Mouse (Mus musculus) spleen, adult 2 months (tissue): ENCODE data around the gene Hyls1. TPM values are rescaled to one million over a fixed set of nuclear protein-coding genes. Genes with fewer than 3 reads are reported as not detected.

ENCODE experiments used
- DNase-seq, 2 experiments: peaks; one replicate each; pipeline versions ENCODE4 v3.0.0 to v3.0.0-alpha.2; 2012 to 2021; ENCODE audit warnings: low spot score in 2 of 2, low read depth in 1 of 2
- H3K27ac ChIP-seq: fragments of 200-500 bp; 2 replicates; pipeline ENCODE4 v1.5.1; 2012; ENCODE audit warnings: low read length, inconsistent platforms; ENCODE audit not compliant: insufficient read depth
- H3K27me3 ChIP-seq: fragments of 200-500 bp; 2 replicates; pipeline ENCODE4 v1.6.1; 2012; ENCODE audit warnings: mild to moderate bottlenecking, moderate library complexity, low read length, inconsistent platforms; ENCODE audit not compliant: control insufficient read depth, insufficient read depth
- H3K36me3 ChIP-seq: fragments of 200-500 bp; 2 replicates; pipeline ENCODE4 v1.6.1; 2012; ENCODE audit warnings: mild to moderate bottlenecking, low read length, inconsistent platforms; ENCODE audit not compliant: control insufficient read depth, insufficient read depth
- H3K4me1 ChIP-seq: fragments of 200-500 bp; 2 replicates; pipeline ENCODE4 v1.6.1; 2011; ENCODE audit warnings: inconsistent platforms; ENCODE audit not compliant: control insufficient read depth, insufficient read depth, insufficient read length
- H3K4me3 ChIP-seq: fragments of 200-500 bp; 2 replicates; pipeline ENCODE4 v1.5.1; 2011; ENCODE audit warnings: mild to moderate bottlenecking, inconsistent platforms; ENCODE audit not compliant: insufficient read depth, insufficient read length; ENCODE audit errors: extremely low read depth
- CTCF ChIP-seq: fragments of 200-500 bp; IDR thresholded peaks from 2 replicates; pipeline ENCODE4 v1.5.1; 2011; ENCODE audit warnings: mild to moderate bottlenecking, inconsistent platforms; ENCODE audit not compliant: insufficient read depth, insufficient read length, insufficient replicate concordance; ENCODE audit errors: extremely low read depth
- POLR2A ChIP-seq: fragments of 200-500 bp; IDR thresholded peaks from 2 replicates; pipeline ENCODE4 v1.6.1; 2011; ENCODE audit warnings: low read depth, low read length, inconsistent platforms
- WGBS: fragments of 180-500 bp; shearing (Covaris S2); methylation state at CpG from one replicate; pipeline ENCODE4 v1.1.7; 2018; 5-methylcytosine and 5-hydroxymethylcytosine counted together
- polyA plus RNA-seq: library from polyadenylated mRNA; depleted of rRNA; stranded (reverse); fragments of >200 nt; gene quantifications from 2 replicates; pipeline ENCODE4 v1.2.3, GENCODE M21; 2012

Hyls1 gene
- polyA plus RNA-seq, 1 experiment = 1.1 TPM

DNA sequence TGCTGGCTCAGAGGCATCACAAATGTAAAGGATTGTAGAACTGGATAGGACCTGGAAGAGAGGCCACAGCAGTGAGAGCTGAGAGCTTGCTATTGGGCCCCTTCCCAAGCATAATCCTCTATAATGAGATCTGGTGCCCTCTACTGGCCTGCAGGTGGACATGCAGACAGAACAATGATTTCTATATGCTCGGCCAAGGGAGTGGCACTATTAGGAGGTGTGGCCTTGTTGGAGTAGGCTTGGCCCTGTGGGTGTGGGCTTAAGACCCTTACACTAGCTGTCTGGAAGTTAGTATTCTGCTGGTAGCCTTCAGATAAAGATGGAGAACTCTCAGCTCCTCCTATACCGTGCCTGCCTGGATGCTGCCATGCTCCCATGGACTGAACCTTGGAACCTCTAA, 35.1 kb downstream of the Hyls1 start:
- Histone ChIP-seq H3K4me3 (no peak overlapping the region), H3K36me3 (no peaks in the 10 kb centered on the region), H3K27me3 (no peaks in the 10 kb centered on the region), H3K4me1 (no peaks in the 10 kb centered on the region), H3K27ac (no peak overlapping the region)
- peak in 1 of 2 experiments; percentile 26 for DNase-seq
- TF ChIP-seq POLR2A (no peak), CTCF (peak; percentile 60; the same call in 1 of the 2 replicates)
- WGBS = 27% methylated on average over 2 of the region's 2 CpGs

DNA sequence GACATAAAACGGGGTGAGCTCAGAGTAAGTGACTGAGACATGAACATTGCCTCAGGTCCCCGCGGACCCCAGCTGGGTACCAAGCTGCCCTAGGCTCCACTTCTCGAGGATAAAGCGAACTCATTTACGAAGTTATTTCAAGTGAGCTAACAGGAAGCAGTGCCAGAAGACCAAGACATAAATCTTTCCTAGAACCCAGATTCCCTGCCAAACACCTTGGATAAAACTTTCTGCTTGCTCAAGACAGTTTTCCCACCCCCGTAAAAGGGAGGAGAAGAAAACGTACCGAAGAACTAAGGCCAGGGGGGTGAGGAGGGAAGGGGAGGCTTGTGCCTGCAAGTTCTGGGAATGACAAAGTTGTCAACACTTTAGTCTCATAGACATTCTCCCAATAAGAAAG, 36.9 kb downstream of the Hyls1 start:
- 72% methylated on average over 9 of the region's 9 CpGs for WGBS
- TF ChIP-seq CTCF (no peak), POLR2A (no peak)
- H3K4me1 ChIP-seq = no peaks in the 10 kb centered on the region
- no peak overlapping the region for H3K27ac ChIP-seq
- no peak overlapping the region for H3K4me3 ChIP-seq
- no peaks in the 10 kb centered on the region for H3K36me3 ChIP-seq
- no peaks in the 10 kb centered on the region for H3K27me3 ChIP-seq
- DNase-seq = no peak

DNA sequence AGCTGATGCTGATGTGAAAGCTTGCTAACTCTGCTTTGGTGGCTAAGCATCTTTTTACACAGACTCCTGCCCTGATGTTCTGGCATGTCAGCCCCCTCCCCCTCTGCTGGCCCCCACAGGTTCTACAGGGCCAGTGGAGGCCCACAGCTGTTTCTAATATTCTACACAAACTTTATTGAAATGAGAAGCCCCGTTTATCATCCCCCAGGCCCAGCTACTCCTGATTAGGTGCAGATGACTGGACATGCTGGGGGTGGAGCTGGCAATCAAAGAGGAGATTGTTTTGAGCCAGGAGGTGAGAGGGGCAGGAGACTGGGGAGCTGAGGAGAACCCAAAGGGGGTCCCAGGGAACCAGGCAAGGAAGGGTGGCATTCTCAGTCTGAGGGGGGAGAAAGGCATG, 40.4 kb downstream of the Hyls1 start:
- H3K4me1 ChIP-seq = no peaks in the 10 kb centered on the region
- H3K36me3 ChIP-seq = no peaks in the 10 kb centered on the region
- no peak overlapping the region for H3K27ac ChIP-seq
- WGBS = 56% methylated on average over 1 of the region's 1 CpGs
- TF ChIP-seq POLR2A (no peak), CTCF (no peak)
- DNase-seq = no peak
- no peaks in the 10 kb centered on the region for H3K27me3 ChIP-seq
- no peak overlapping the region for H3K4me3 ChIP-seq

DNA sequence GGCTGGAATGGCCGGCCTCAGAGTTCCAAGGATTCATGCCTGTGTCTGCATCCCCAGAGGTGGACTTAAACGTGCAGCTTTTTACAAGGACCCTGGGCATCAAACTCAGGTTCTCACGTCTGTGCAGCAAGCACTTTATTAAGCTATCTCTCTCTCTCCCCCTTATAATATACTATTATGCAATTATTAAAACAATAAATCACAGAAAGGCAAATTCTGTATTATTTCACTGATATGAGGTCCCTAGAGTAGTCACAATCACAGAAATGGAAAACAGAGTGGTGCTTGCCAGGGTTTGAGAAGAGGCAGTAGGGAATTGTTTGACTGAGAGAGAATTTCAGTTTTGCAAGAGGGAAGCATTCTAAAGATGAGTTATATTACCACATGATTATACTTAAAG, 41.1 kb downstream of the Hyls1 start:
- Histone ChIP-seq H3K27ac (no peak overlapping the region), H3K36me3 (no peaks in the 10 kb centered on the region), H3K4me1 (no peaks in the 10 kb centered on the region), H3K27me3 (no peaks in the 10 kb centered on the region), H3K4me3 (no peak overlapping the region)
- TF ChIP-seq CTCF (no peak), POLR2A (no peak)
- WGBS = 74% methylated on average over 3 of the region's 3 CpGs
- DNase-seq = no peak

DNA sequence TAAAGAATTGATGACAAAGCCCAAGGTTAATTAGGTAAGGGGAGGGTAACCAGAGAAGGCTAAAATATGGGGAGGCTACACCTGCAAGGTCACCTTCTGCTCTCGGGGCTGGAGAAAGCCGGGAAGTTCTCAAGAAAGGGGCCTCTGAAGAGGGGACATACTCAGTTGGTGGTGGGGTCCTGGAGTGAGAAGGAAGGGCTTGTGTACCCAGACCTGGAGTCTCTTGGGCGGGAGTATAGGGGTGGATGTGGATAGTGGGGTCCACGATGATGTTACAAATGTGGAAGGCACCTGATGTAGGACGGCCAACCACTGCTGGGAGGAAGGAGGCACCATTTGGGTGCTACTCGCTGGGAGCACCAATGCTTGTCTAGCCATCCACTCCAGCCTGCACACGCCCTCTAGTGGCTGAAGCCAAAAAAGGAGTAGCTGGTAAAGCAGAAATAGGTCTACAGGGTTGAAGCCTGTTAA, 46.2 kb downstream of the Hyls1 start:
- Histone ChIP-seq H3K4me3 (no peak overlapping the region), H3K36me3 (no peaks in the 10 kb centered on the region), H3K27ac (no peak overlapping the region), H3K4me1 (no peaks in the 10 kb centered on the region), H3K27me3 (no peaks in the 10 kb centered on the region)
- WGBS = 17% methylated on average over 7 of the region's 7 CpGs
- DNase-seq = peak; percentile 30 to 40
- TF ChIP-seq POLR2A (no peak), CTCF (peak; percentile 60; the same call in 1 of the 2 replicates)

DNA sequence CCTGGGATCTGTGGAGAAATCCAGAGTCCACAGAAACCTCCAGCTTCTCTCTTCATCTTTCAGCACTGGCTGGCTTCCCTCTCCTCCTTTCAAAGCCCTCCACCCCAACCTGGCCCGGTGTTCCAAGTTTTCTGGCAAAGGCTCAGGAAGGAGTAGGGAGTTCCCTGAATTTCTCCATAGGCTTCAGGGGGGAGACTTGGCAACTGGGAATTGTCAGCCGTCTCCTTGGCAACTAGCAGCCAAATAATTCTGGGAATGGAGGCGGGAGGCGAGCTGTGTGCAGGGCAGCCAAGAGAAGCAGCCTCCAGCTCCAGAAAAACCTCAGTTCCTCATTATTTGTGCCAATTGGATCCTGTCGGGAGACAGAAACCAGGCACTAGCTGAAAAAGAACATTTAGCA, 46.7 kb downstream of the Hyls1 start:
- WGBS = 72% methylated on average over 5 of the region's 5 CpGs
- no peak for TF ChIP-seq CTCF
- Histone ChIP-seq H3K27ac (no peak overlapping the region), H3K4me1 (no peaks in the 10 kb centered on the region), H3K4me3 (no peak overlapping the region), H3K27me3 (no peaks in the 10 kb centered on the region), H3K36me3 (no peaks in the 10 kb centered on the region)
- no peak for DNase-seq

DNA sequence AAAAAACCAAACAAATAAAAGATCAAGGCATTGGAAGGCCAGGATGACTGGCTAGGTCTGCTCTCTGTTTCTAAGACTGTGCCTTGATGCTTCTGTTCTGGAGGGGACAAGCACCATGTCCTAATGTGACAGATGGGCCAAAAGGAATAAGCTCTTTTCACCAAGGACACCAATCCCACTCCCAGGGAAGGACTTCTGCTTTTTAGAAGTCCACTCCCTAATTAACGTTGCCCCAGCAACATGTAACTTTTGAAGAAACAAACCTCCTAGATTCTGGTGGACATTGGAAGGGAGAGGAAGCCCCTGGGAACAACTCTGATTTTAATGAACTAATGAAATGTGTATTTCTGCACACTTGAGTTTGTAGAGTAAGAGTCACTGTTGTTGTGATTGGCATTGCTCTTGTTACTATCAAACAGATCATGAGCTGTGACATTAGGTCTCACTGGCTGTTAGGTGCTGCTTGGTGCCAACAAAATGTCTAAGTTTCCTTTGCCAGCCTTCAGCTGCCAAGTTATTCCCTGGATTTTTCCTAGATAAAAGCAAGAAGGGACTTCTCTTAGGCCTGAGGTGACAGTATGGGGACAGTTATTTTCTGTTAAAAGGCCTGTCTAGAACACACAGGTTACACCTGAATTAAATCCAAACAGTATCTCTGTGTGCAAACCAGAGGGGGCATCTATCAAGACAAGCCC, 47.2 kb downstream of the Hyls1 start:
- Histone ChIP-seq H3K36me3 (no peaks in the 10 kb centered on the region), H3K4me3 (no peak overlapping the region), H3K27ac (no peak overlapping the region), H3K4me1 (no peaks in the 10 kb centered on the region), H3K27me3 (no peaks in the 10 kb centered on the region)
- WGBS = 48% methylated on average over 1 of the region's 1 CpGs
- no peak for DNase-seq
- TF ChIP-seq POLR2A (no peak), CTCF (no peak)
